Mouse (Mus musculus) CH12.LX (cell line): ENCODE data around the gene Tmem115. TPM values are rescaled to one million over a fixed set of nuclear protein-coding genes. Genes with fewer than 3 reads are reported as not detected.

Experiments used
- DNase-seq: peaks from one replicate; pipeline ENCODE4 v3.0.0-alpha.2; 2013; ENCODE audit errors: extremely low read depth
- H3K27ac ChIP-seq: 2 replicates; pipeline ENCODE4 v1.5.1; 2012; ENCODE audit warnings: low read depth, mild to moderate bottlenecking, control low read depth, moderate library complexity; ENCODE audit not compliant: insufficient read depth
- H3K27me3 ChIP-seq: replicated peaks from 2 replicates; pipeline ENCODE3; 2012; ENCODE audit warnings: inconsistent platforms
- H3K36me3 ChIP-seq, 2 experiments: replicated peaks in 1 of 2; 2 replicates each; pipeline versions ENCODE3 to v1.6.1; 2012; ENCODE audit warnings: inconsistent platforms in 1 of 2, low read length in 1 of 2, mild to moderate bottlenecking in 1 of 2, mixed read lengths in 1 of 2, moderate library complexity in 1 of 2; ENCODE audit not compliant: control insufficient read depth in 1 of 2, insufficient read depth in 1 of 2
- H3K4me1 ChIP-seq, 2 experiments: 2 replicates each; pipeline ENCODE4 v1.6.1; 2012; ENCODE audit warnings: inconsistent platforms in 1 of 2, moderate library complexity in 1 of 2; ENCODE audit not compliant: insufficient read depth in 2 of 2, control insufficient read depth in 1 of 2
- H3K4me2 ChIP-seq: 2 replicates; pipeline ENCODE4 v1.6.1; 2012; ENCODE audit warnings: low read depth, mild to moderate bottlenecking, control low read depth; ENCODE audit not compliant: poor library complexity, insufficient read depth, severe bottlenecking
- H3K4me3 ChIP-seq, 3 experiments: fragments of 150-350 bp in 1 of 3; sonication (generic) in 1 of 3; replicated peaks in 1 of 3; 2 replicates each; pipeline versions ENCODE3 to v1.5.1; 2011 to 2012; ENCODE audit warnings: low read depth in 2 of 3, low read length in 2 of 3, mild to moderate bottlenecking in 2 of 3, moderate library complexity in 2 of 3, control low read depth in 1 of 3, improper control_type of control experiment in 1 of 3, inconsistent platforms in 1 of 3, mixed read lengths in 1 of 3; ENCODE audit not compliant: poor library complexity in 1 of 3
- H3K79me2 ChIP-seq: replicated peaks from 2 replicates; pipeline ENCODE4 v1.6.1; 2012; ENCODE audit warnings: mild to moderate bottlenecking, moderate library complexity; ENCODE audit not compliant: control insufficient read depth, poor library complexity, insufficient read depth, severe bottlenecking; ENCODE audit errors: extremely low read depth
- H3K9ac ChIP-seq: 2 replicates; pipeline ENCODE4 v1.6.1; 2012; ENCODE audit warnings: low read depth, mild to moderate bottlenecking, control low read depth, moderate library complexity; ENCODE audit not compliant: insufficient read depth
- H3K9me3 ChIP-seq: replicated peaks from 2 replicates; pipeline ENCODE3; 2012; ENCODE audit warnings: low read length, inconsistent platforms, mixed read lengths
- BHLHE40 ChIP-seq: IDR thresholded peaks from 2 replicates; pipeline ENCODE4 v1.6.1; 2011; ENCODE audit warnings: mild to moderate bottlenecking, low read depth, low read length, improper control_type of control experiment
- CHD1 ChIP-seq: IDR thresholded peaks from 2 replicates; pipeline ENCODE4 v1.6.1; 2012; ENCODE audit warnings: low read depth, low read length, improper control_type of control experiment, inconsistent platforms
- CHD2 ChIP-seq: IDR thresholded peaks from 2 replicates; pipeline ENCODE4 v1.6.1; 2011; ENCODE audit warnings: low read length, improper control_type of control experiment
- CTCF ChIP-seq, 2 experiments: IDR thresholded peaks in 1 of 2; conservative IDR thresholded peaks in 1 of 2; 2 replicates each; pipeline ENCODE4 v1.5.1; 2011 to 2012; ENCODE audit warnings: low read depth in 2 of 2, low read length in 2 of 2, improper control_type of control experiment in 1 of 2, inconsistent platforms in 1 of 2, mild to moderate bottlenecking in 1 of 2, moderate library complexity in 1 of 2
- E2F4 ChIP-seq: IDR thresholded peaks from 2 replicates; pipeline ENCODE4 v1.6.1; 2011; ENCODE audit warnings: low read depth, low read length, improper control_type of control experiment; ENCODE audit not compliant: insufficient replicate concordance
- ELF1 ChIP-seq: IDR thresholded peaks from 2 replicates; pipeline ENCODE4 v1.6.1; 2014; ENCODE audit warnings: low read depth, mild to moderate bottlenecking, inconsistent platforms, low read length, improper control_type of control experiment
- EP300 ChIP-seq: IDR thresholded peaks from 2 replicates; pipeline ENCODE4 v1.6.1; 2011; ENCODE audit warnings: low read length, improper control_type of control experiment
- ETS1 ChIP-seq: conservative IDR thresholded peaks from 2 replicates; pipeline ENCODE4 v1.6.1; 2012; ENCODE audit warnings: low read depth, mild to moderate bottlenecking, inconsistent platforms, low read length, improper control_type of control experiment, moderate library complexity
- GABPA ChIP-seq: IDR thresholded peaks from 2 replicates; pipeline ENCODE4 v1.6.1; 2012; ENCODE audit warnings: low read depth, low read length, improper control_type of control experiment, inconsistent platforms; ENCODE audit not compliant: insufficient replicate concordance
- HCFC1 ChIP-seq: IDR thresholded peaks from 2 replicates; pipeline ENCODE4 v1.6.1; 2012; ENCODE audit warnings: low read depth, mild to moderate bottlenecking, inconsistent platforms, low read length, improper control_type of control experiment
- IRF4 ChIP-seq: IDR thresholded peaks from 2 replicates; pipeline ENCODE4 v1.6.1; 2014; ENCODE audit warnings: low read depth, mild to moderate bottlenecking, inconsistent platforms, low read length, improper control_type of control experiment
- JUN ChIP-seq: IDR thresholded peaks from 2 replicates; pipeline ENCODE4 v1.6.1; 2011; ENCODE audit warnings: low read depth, mild to moderate bottlenecking, low read length, improper control_type of control experiment, moderate library complexity; ENCODE audit not compliant: insufficient read depth
- JUND ChIP-seq: conservative IDR thresholded peaks from 2 replicates; pipeline ENCODE4 v1.6.1; 2011; ENCODE audit warnings: low read depth, low read length, improper control_type of control experiment
- KAT2A ChIP-seq: IDR thresholded peaks from 2 replicates; pipeline ENCODE4 v1.6.1; 2012; ENCODE audit warnings: low read length, improper control_type of control experiment, inconsistent platforms; ENCODE audit not compliant: insufficient replicate concordance
- MAFK ChIP-seq: IDR thresholded peaks from 2 replicates; pipeline ENCODE4 v1.6.1; 2011; ENCODE audit warnings: low read length, improper control_type of control experiment; ENCODE audit not compliant: insufficient replicate concordance
- MAX ChIP-seq: IDR thresholded peaks from 2 replicates; pipeline ENCODE4 v1.6.1; 2011; ENCODE audit warnings: low read length, improper control_type of control experiment
- MAZ ChIP-seq: IDR thresholded peaks from 2 replicates; pipeline ENCODE4 v1.6.1; 2012; ENCODE audit warnings: low read depth, mild to moderate bottlenecking, inconsistent platforms, low read length, improper control_type of control experiment, moderate library complexity
- MEF2A ChIP-seq: IDR thresholded peaks from 2 replicates; pipeline ENCODE4 v1.6.1; 2014; ENCODE audit warnings: low read depth, mild to moderate bottlenecking, inconsistent platforms, low read length, improper control_type of control experiment, borderline replicate concordance
- MXI1 ChIP-seq: IDR thresholded peaks from 2 replicates; pipeline ENCODE4 v1.6.1; 2011; ENCODE audit warnings: mild to moderate bottlenecking, low read depth, low read length, improper control_type of control experiment
- MYC ChIP-seq: IDR thresholded peaks from 2 replicates; pipeline ENCODE4 v1.6.1; 2011; ENCODE audit warnings: low read depth, mild to moderate bottlenecking, improper control_type of control experiment, low read length
- NELFE ChIP-seq: IDR thresholded peaks from 2 replicates; pipeline ENCODE4 v1.6.1; 2011; ENCODE audit warnings: low read depth, low read length, improper control_type of control experiment
- NRF1 ChIP-seq: IDR thresholded peaks from 2 replicates; pipeline ENCODE4 v1.6.1; 2014; ENCODE audit warnings: low read depth, mild to moderate bottlenecking, inconsistent platforms, low read length, improper control_type of control experiment, moderate library complexity
- POLR2A ChIP-seq: IDR thresholded peaks from 2 replicates; pipeline ENCODE4 v1.6.1; 2011; ENCODE audit warnings: low read depth, mild to moderate bottlenecking, improper control_type of control experiment, low read length
- POLR2AphosphoS2 ChIP-seq: IDR thresholded peaks from 2 replicates; pipeline ENCODE4 v1.6.1; 2011; ENCODE audit warnings: low read depth, low read length, improper control_type of control experiment
- RAD21 ChIP-seq: IDR thresholded peaks from 2 replicates; pipeline ENCODE4 v1.6.1; 2011; ENCODE audit warnings: low read depth, mild to moderate bottlenecking, low read length, improper control_type of control experiment, moderate library complexity
- SIN3A ChIP-seq: IDR thresholded peaks from 2 replicates; pipeline ENCODE4 v1.6.1; 2012; ENCODE audit warnings: low read length, improper control_type of control experiment, inconsistent platforms
- SMC3 ChIP-seq: IDR thresholded peaks from 2 replicates; pipeline ENCODE4 v1.6.1; 2011; ENCODE audit warnings: low read depth, low read length, improper control_type of control experiment
- TBP ChIP-seq: conservative IDR thresholded peaks from 2 replicates; pipeline ENCODE4 v1.6.1; 2011; ENCODE audit warnings: low read depth, low read length, improper control_type of control experiment
- TCF12 ChIP-seq: IDR thresholded peaks from 2 replicates; pipeline ENCODE4 v1.6.1; 2014; ENCODE audit warnings: low read depth, mild to moderate bottlenecking, inconsistent platforms, low read length, improper control_type of control experiment
- UBTF ChIP-seq: IDR thresholded peaks from 2 replicates; pipeline ENCODE4 v1.6.1; 2012; ENCODE audit warnings: low read depth, mild to moderate bottlenecking, inconsistent platforms, low read length, improper control_type of control experiment, moderate library complexity
- USF1 ChIP-seq: IDR thresholded peaks from 2 replicates; pipeline ENCODE4 v1.6.1; 2014; ENCODE audit warnings: low read depth, mild to moderate bottlenecking, inconsistent platforms, low read length, improper control_type of control experiment
- USF2 ChIP-seq: conservative IDR thresholded peaks from 2 replicates; pipeline ENCODE4 v1.6.1; 2011; ENCODE audit warnings: low read depth, low read length, improper control_type of control experiment
- ZC3H11A ChIP-seq: IDR thresholded peaks from 2 replicates; pipeline ENCODE4 v1.6.1; 2012; ENCODE audit warnings: low read depth, mild to moderate bottlenecking, inconsistent platforms, low read length, improper control_type of control experiment
- ZKSCAN1 ChIP-seq: IDR thresholded peaks from 2 replicates; pipeline ENCODE4 v1.6.1; 2012; ENCODE audit warnings: low read depth, inconsistent platforms, low read length, improper control_type of control experiment, borderline replicate concordance
- ZMIZ1 ChIP-seq: IDR thresholded peaks from 2 replicates; pipeline ENCODE4 v1.6.1; 2012; ENCODE audit warnings: low read depth, mild to moderate bottlenecking, inconsistent platforms, low read length, improper control_type of control experiment
- ZNF384 ChIP-seq: IDR thresholded peaks from 2 replicates; pipeline ENCODE4 v1.6.1; 2012; ENCODE audit warnings: low read depth, low read length, improper control_type of control experiment, inconsistent platforms
- dilution Hi-C: fragments of 300-500 bp; cut with MboI; formaldehyde crosslinking; loops from 2 replicates; pipeline ENCODE4 v1.14.3; 2020; ENCODE audit warnings: low sequenced_read_pairs; ENCODE audit not compliant: extremely low pct_unique_long_range_greater_than_20kb, extremely low pct_ligation_motif_present
- in situ Hi-C: fragments of 300-500 bp; cut with MboI; formaldehyde crosslinking; loops from 3 replicates; pipeline ENCODE4 v1.14.3; 2019; ENCODE audit warnings: low sequenced_read_pairs, low pct_ligation_motif_present, low pct_unique_long_range_greater_than_20kb, mixed read lengths
- polyA plus RNA-seq: library from polyadenylated mRNA; unstranded; fragments of >175 nt; gene quantifications from 2 replicates; pipeline ENCODE4 v1.2.1, GENCODE M21; 2012; ENCODE audit warnings: low read depth; ENCODE audit not compliant: insufficient read length
- total RNA-seq, 2 experiments: library from RNA; depleted of rRNA; stranded (reverse); fragments of 300-350 nt in 1 of 2; fragments of >200 nt in 1 of 2; gene quantifications; 2 replicates each; pipeline ENCODE4 v1.2.3; 2012 to 2014

The Tmem115 gene
- total and polyA plus RNA-seq, 3 experiments: 12.6 to 17.9 (median 13.0) TPM

DNA sequence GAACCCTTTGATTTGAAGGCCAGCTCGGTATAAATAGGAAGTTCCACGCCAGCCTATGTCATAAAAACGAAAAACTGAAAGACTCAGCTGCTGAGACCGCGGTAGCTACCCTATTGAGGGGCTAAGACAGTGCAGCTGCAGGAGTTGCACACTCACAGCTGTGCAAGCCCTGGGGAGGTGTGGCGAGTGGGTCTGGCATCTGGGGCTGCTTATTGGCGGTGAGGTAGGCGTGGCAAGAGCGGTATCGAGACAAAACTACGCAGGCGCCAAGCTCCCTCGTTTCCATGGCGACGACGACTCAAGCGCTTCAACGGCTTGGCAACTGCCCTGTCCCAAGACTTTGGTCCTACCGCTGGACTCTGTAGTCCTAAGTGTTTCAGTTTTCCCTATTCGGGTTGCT is 13.3 kb downstream of the Tmem115 start, which contains the start of gene Zmynd10:
Gene Zmynd10, plus strand, starts transcription at position 273 of the 400 bp plus-strand sequence.
- no peak within 1 kb of the TSS for H3K9ac ChIP-seq
- dilution Hi-C loops: no loop called here
- H3K4me1 ChIP-seq: peaks cover 3 to 42% of the 10 kb centered on the region in 2 experiments; a peak in 3 of 4 replicates
- TF ChIP-seq CHD1 (no peak), USF2 (no peak), CTCF (conservative IDR thresholded peaks at IDR 0.05 in 1 of 2, IDR thresholded peaks at IDR 0.05 in 1 of 2; ENCODE audit: low read depth in 2 of 2, low read length in 2 of 2) (no peak), TBP (no peak), IRF4 (no peak), NRF1 (peak; percentile 81), ETS1 (peak; percentile 87), POLR2A (no peak), NELFE (no peak), UBTF (no peak), ELF1 (peak; percentile 26; the same call in 1 of the 2 replicates), MAFK (no peak), GABPA (no peak), KAT2A (no peak), BHLHE40 (peak; percentile 35; the same call in 1 of the 2 replicates), E2F4 (no peak), SIN3A (peak; percentile 99), ZC3H11A (no peak), MEF2A (no peak; the same call in 1 of the 2 replicates), ZMIZ1 (no peak), MAX (peak; percentile 36), ZNF384 (no peak), USF1 (no peak), POLR2AphosphoS2 (no peak), JUND (no peak), MXI1 (peak; percentile 79), EP300 (no peak), CHD2 (no peak), SMC3 (no peak), HCFC1 (peak; percentile 19; the same call in 1 of the 2 replicates), MYC (peak; percentile 49; the same call in 1 of the 2 replicates), RAD21 (no peak), JUN (no peak), MAZ (no peak), TCF12 (peak; percentile 71), ZKSCAN1 (no peak)
- H3K27me3 ChIP-seq: no peaks in the 10 kb centered on the region
- peak within 1 kb of the TSS; percentile 38 for H3K4me2 ChIP-seq
- H3K36me3 ChIP-seq: peaks cover 23 to 36% of the 10 kb centered on the region in 2 experiments
- no peak within 1 kb of the TSS for H3K4me3 ChIP-seq
- H3K27ac ChIP-seq: no peak within 1 kb of the TSS
- DNase-seq: peak; percentile 96
- no peaks in the 10 kb centered on the region for H3K79me2 ChIP-seq
- H3K9me3 ChIP-seq: no peaks in the 10 kb centered on the region
- in situ Hi-C loops: no loop called here
